Mouse (Mus musculus) forebrain, embryonic 11.5 days (tissue): ENCODE results near the gene Bach2. TPM values are rescaled to one million over a fixed set of nuclear protein-coding genes. Genes with fewer than 3 reads are reported as not detected.

Experiments used
- ATAC-seq: fragments of 200-750 bp; cut with Nextera tagmentation; replicated peaks from 2 replicates; pipeline ENCODE4 v1.8.0; 2017; ENCODE audit warnings: moderate TSS enrichment; ENCODE audit not compliant: low FRiP score
- DNase-seq: peaks from one replicate; pipeline ENCODE4 v3.0.0-alpha.2; 2017; ENCODE audit warnings: low spot score
- H3K27ac ChIP-seq: fragments of 300-500 bp; sonication (generic); 2 replicates; pipeline ENCODE4 v1.5.1; 2014; ENCODE audit warnings: low read depth, low read length
- H3K27me3 ChIP-seq: fragments of 300-500 bp; sonication (generic); 2 replicates; pipeline ENCODE4 v1.6.1; 2014; ENCODE audit warnings: mild to moderate bottlenecking, low read length, mixed read lengths; ENCODE audit not compliant: control insufficient read depth, insufficient read depth
- H3K36me3 ChIP-seq: fragments of 300-500 bp; sonication (generic); 2 replicates; pipeline ENCODE4 v1.6.1; 2014; ENCODE audit warnings: mild to moderate bottlenecking, low read length, moderate library complexity, mixed read lengths; ENCODE audit not compliant: control insufficient read depth, insufficient read depth
- H3K4me1 ChIP-seq: fragments of 300-500 bp; sonication (generic); replicated peaks from 2 replicates; pipeline ENCODE4 v1.6.1; 2014; ENCODE audit warnings: low read length, mixed read lengths; ENCODE audit not compliant: control insufficient read depth, insufficient read depth
- H3K4me2 ChIP-seq: fragments of 300-500 bp; sonication (generic); 2 replicates; pipeline ENCODE4 v1.6.1; 2014; ENCODE audit warnings: low read depth, mild to moderate bottlenecking, low read length, moderate library complexity, mixed read lengths; ENCODE audit not compliant: severe bottlenecking
- H3K4me3 ChIP-seq: fragments of 300-500 bp; sonication (generic); 2 replicates; pipeline ENCODE4 v1.5.1; 2014; ENCODE audit warnings: low read depth, low read length
- H3K9ac ChIP-seq: fragments of 300-500 bp; sonication (generic); 2 replicates; pipeline ENCODE4 v1.6.1; 2014; ENCODE audit warnings: low read length
- H3K9me3 ChIP-seq: fragments of 300-500 bp; sonication (generic); 2 replicates; pipeline ENCODE4 v1.6.1; 2016; ENCODE audit warnings: low read length, mixed read lengths; ENCODE audit not compliant: control insufficient read depth
- WGBS: fragments of 180-500 bp; shearing (Covaris S2); extraction: QIAGEN DNeasy Blood & Tissue Kit; methylation state at CpG from one replicate; pipeline ENCODE4 v1.1.7; 2014; 5-methylcytosine and 5-hydroxymethylcytosine counted together
- polyA plus RNA-seq: library from polyadenylated mRNA; unstranded; fragments of >200 nt; fragmentation: Nextera tagmentation; extraction: Ambion mirVana; gene quantifications from 2 replicates; pipeline ENCODE4 v1.2.1, GENCODE M21; 2014

The Bach2 gene
- polyA plus RNA-seq, 1 experiment from 2014 or later: 16.2 TPM

GRCm38 (mm10) chr4:32439974-32440739 is 201.6 kb downstream of the Bach2 start:
- Histone ChIP-seq H3K4me1 (no peaks in the 10 kb centered on the region), H3K9me3 (no peaks in the 10 kb centered on the region), H3K9ac (no peak overlapping the region), H3K27me3 (no peaks in the 10 kb centered on the region), H3K27ac (no peak overlapping the region), H3K4me2 (no peak overlapping the region), H3K36me3 (no peaks in the 10 kb centered on the region), H3K4me3 (no peak overlapping the region)
- no peak for ATAC-seq
- 90% methylated on average over 11 of the region's 11 CpGs for WGBS
- no peak for DNase-seq

- no peaks in the 10 kb centered on the region for H3K4me1 ChIP-seq
- H3K36me3 ChIP-seq: no peaks in the 10 kb centered on the region
- no peaks in the 10 kb centered on the region for H3K27me3 ChIP-seq
- H3K4me3 ChIP-seq: no peak overlapping the region
- WGBS: 87% methylated on average over 6 of the region's 6 CpGs
- no peak overlapping the region for H3K9ac ChIP-seq
- no peak overlapping the region for H3K27ac ChIP-seq
- DNase-seq (no peak), ATAC-seq (no peak)
- no peak overlapping the region for H3K4me2 ChIP-seq
- no peaks in the 10 kb centered on the region for H3K9me3 ChIP-seq
Measured at GRCm38 (mm10) chr4:32440740-32441072, 202.1 kb downstream of the Bach2 start.

- Histone ChIP-seq H3K4me3 (no peak overlapping the region), H3K9me3 (no peaks in the 10 kb centered on the region), H3K4me2 (no peak overlapping the region), H3K27me3 (no peaks in the 10 kb centered on the region), H3K36me3 (no peaks in the 10 kb centered on the region), H3K4me1 (no peaks in the 10 kb centered on the region), H3K27ac (no peak overlapping the region), H3K9ac (no peak overlapping the region)
- DNase-seq: no peak
- 100% methylated on average over 1 of the region's 1 CpGs for WGBS
- no peak for ATAC-seq
Measured at GRCm38 (mm10) chr4:32444671-32445196, 206.1 kb downstream of the Bach2 start.

DNA sequence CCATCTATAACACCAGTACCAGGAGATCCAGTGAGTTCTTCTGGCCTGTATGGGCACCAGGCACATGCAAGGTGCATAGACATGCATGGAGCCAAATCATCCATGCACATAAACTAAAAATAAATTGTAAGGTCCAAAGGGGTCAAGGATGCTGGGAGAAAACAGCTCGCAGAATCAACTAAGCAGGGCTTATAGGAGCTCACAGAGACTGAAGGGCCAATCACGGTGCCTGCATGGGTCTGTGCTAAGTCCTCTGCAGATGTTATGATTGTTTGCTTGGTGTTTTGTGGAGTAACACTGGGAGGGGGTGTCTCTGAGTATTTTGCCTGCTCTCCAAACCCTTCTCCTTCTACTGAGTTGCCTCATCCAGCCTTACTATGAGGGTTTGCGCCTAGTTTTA is 209.2 kb downstream of the Bach2 start:
- no peak overlapping the region for H3K9ac ChIP-seq
- H3K4me2 ChIP-seq: no peak overlapping the region
- no peaks in the 10 kb centered on the region for H3K27me3 ChIP-seq
- H3K27ac ChIP-seq: no peak overlapping the region
- DNase-seq (no peak), ATAC-seq (no peak)
- no peak overlapping the region for H3K4me3 ChIP-seq
- H3K9me3 ChIP-seq: no peaks in the 10 kb centered on the region
- 95% methylated on average over 3 of the region's 3 CpGs for WGBS
- H3K4me1 ChIP-seq: no peaks in the 10 kb centered on the region
- no peaks in the 10 kb centered on the region for H3K36me3 ChIP-seq

GRCm38 (mm10) chr4:32461986-32462385 is 223.4 kb downstream of the Bach2 start:
- Histone ChIP-seq H3K27ac (no peak overlapping the region), H3K9me3 (no peaks in the 10 kb centered on the region), H3K4me2 (no peak overlapping the region), H3K9ac (no peak overlapping the region), H3K4me1 (no peaks in the 10 kb centered on the region), H3K36me3 (no peaks in the 10 kb centered on the region), H3K27me3 (no peaks in the 10 kb centered on the region), H3K4me3 (no peak overlapping the region)
- ATAC-seq: no peak
- DNase-seq: no peak
- WGBS: 94% methylated on average over 7 of the region's 7 CpGs

GRCm38 (mm10) chr4:32463065-32463464 is 224.5 kb downstream of the Bach2 start:
- no peak for DNase-seq
- 89% methylated on average over 6 of the region's 6 CpGs for WGBS
- no peak overlapping the region for H3K4me3 ChIP-seq

DNA sequence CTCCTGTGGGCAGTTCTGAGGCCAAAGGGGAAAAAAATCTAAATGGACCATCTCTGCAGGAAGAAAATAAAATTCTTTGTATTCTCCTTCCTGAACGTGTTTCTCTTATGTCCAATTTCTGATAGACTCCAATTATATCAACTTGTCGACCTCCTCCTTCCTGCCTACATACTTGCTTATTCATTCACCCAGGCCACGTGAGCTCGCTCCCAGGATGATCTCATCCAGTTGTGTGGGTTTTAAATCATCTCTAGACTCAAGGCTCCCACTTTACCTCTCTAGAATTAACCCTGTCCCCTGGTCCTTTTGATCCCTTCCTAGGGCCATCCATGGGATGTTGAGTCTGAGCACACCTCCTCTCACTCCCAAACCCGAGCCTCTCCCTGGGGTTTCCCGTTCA is 225.9 kb downstream of the Bach2 start:
- Histone ChIP-seq H3K4me3 (no peak overlapping the region), H3K9me3 (no peaks in the 10 kb centered on the region), H3K27ac (no peak overlapping the region), H3K36me3 (no peaks in the 10 kb centered on the region), H3K9ac (no peak overlapping the region), H3K27me3 (no peaks in the 10 kb centered on the region), H3K4me2 (no peak overlapping the region), H3K4me1 (no peaks in the 10 kb centered on the region)
- DNase-seq (no peak), ATAC-seq (no peak)
- 84% methylated on average over 6 of the region's 6 CpGs for WGBS

More at GRCm38 (mm10) chr4:32463065-32463464, 224.5 kb downstream of the Bach2 start:
- Histone ChIP-seq H3K9ac (no peak overlapping the region), H3K4me2 (no peak overlapping the region), H3K27ac (no peak overlapping the region), H3K9me3 (no peaks in the 10 kb centered on the region), H3K4me1 (no peaks in the 10 kb centered on the region), H3K27me3 (no peaks in the 10 kb centered on the region), H3K36me3 (no peaks in the 10 kb centered on the region)
- ATAC-seq: no peak

- no peak overlapping the region for H3K9ac ChIP-seq
- H3K27ac ChIP-seq: no peak overlapping the region
- H3K4me1 ChIP-seq: no peaks in the 10 kb centered on the region
- H3K36me3 ChIP-seq: no peaks in the 10 kb centered on the region
- H3K27me3 ChIP-seq: no peaks in the 10 kb centered on the region
- DNase-seq (no peak), ATAC-seq (no peak)
- H3K4me3 ChIP-seq: no peak overlapping the region
- WGBS: 91% methylated on average over 8 of the region's 8 CpGs
- no peaks in the 10 kb centered on the region for H3K9me3 ChIP-seq
- H3K4me2 ChIP-seq: no peak overlapping the region
Measured at GRCm38 (mm10) chr4:32466031-32466430, 227.4 kb downstream of the Bach2 start.
